Mouse (Mus musculus): ENCODE results near the gene 1700015F17Rik. TPM values are rescaled to one million over a fixed set of nuclear protein-coding genes. Genes with fewer than 3 reads are reported as not detected.

1700015F17Rik gene
- polyA plus RNA-seq, 1 experiment, result not detected

- H3K27me3 ChIP-seq (ENCODE audit: control insufficient read depth, insufficient read depth, insufficient read length), result no peaks in the 10 kb centered on the region
- no peak overlapping the region for H3K4me3 ChIP-seq
- H3K36me3 ChIP-seq (ENCODE audit: control insufficient read depth, insufficient read depth), result no peaks in the 10 kb centered on the region
- H3K4me2 ChIP-seq (ENCODE audit: low read depth), result no peak overlapping the region
- H3ac ChIP-seq (ENCODE audit: control insufficient read depth, insufficient read length), result no peak overlapping the region
- TF ChIP-seq POLR2AphosphoS2 (IDR thresholded peaks at IDR 0.05; ENCODE audit: insufficient read length, low read depth) (no peak), MYOG (IDR thresholded peaks at IDR 0.05; ENCODE audit: control insufficient read depth in 1 of 3, insufficient read depth in 1 of 3, insufficient read length in 2 of 3, low read depth in 2 of 3) (no peak), E2F4 (IDR thresholded peaks at IDR 0.05; ENCODE audit: insufficient read depth) (no peak), TCF3 (IDR thresholded peaks at IDR 0.05; ENCODE audit: insufficient read length, low read depth) (no peak), TCF12 (IDR thresholded peaks at IDR 0.05; ENCODE audit: insufficient read depth, poor library complexity, severe bottlenecking) (no peak), POLR2A (IDR thresholded peaks at IDR 0.05; ENCODE audit: insufficient read length, low read depth) (no peak), SRF (IDR thresholded peaks at IDR 0.05; ENCODE audit: control insufficient read depth, insufficient read length, low read depth) (no peak), CEBPB (IDR thresholded peaks at IDR 0.05; ENCODE audit: insufficient read depth, poor library complexity, severe bottlenecking) (no peak), MAX (IDR thresholded peaks at IDR 0.05; ENCODE audit: low read depth) (no peak), REST (IDR thresholded peaks at IDR 0.05; ENCODE audit: insufficient read depth, insufficient read length) (no peak), USF1 (IDR thresholded peaks at IDR 0.05; ENCODE audit: low read depth) (no peak), MYOD1 (IDR thresholded peaks at IDR 0.05; ENCODE audit: control insufficient read depth in 1 of 3, insufficient read length in 2 of 3, low read depth in 2 of 3) (no peak)
- H3K79me2 ChIP-seq (ENCODE audit: control insufficient read depth, insufficient read depth), result no peaks in the 10 kb centered on the region
These were observed 13.7 kb downstream of the 1700015F17Rik start for GRCm38 (mm10) chr5:5465256-5465655.

- no peak for TF ChIP-seq E2F4 (IDR thresholded peaks at IDR 0.05; ENCODE audit: insufficient read depth)
- no peak for TF ChIP-seq POLR2A (IDR thresholded peaks at IDR 0.05; ENCODE audit: insufficient read length, low read depth)
- no peak for TF ChIP-seq CEBPB (IDR thresholded peaks at IDR 0.05; ENCODE audit: insufficient read depth, poor library complexity, severe bottlenecking)
- no peak for TF ChIP-seq MYOG (IDR thresholded peaks at IDR 0.05; ENCODE audit: control insufficient read depth in 1 of 3, insufficient read depth in 1 of 3, insufficient read length in 2 of 3, low read depth in 2 of 3)
- TF ChIP-seq MAX (IDR thresholded peaks at IDR 0.05; ENCODE audit: low read depth), result no peak
- no peak for TF ChIP-seq POLR2AphosphoS2 (IDR thresholded peaks at IDR 0.05; ENCODE audit: insufficient read length, low read depth)
- no peak for TF ChIP-seq TCF12 (IDR thresholded peaks at IDR 0.05; ENCODE audit: insufficient read depth, poor library complexity, severe bottlenecking)
- TF ChIP-seq REST (IDR thresholded peaks at IDR 0.05; ENCODE audit: insufficient read depth, insufficient read length), result no peak
- no peak for TF ChIP-seq TCF3 (IDR thresholded peaks at IDR 0.05; ENCODE audit: insufficient read length, low read depth)
- no peak for TF ChIP-seq USF1 (IDR thresholded peaks at IDR 0.05; ENCODE audit: low read depth)
- no peak for TF ChIP-seq MYOD1 (IDR thresholded peaks at IDR 0.05; ENCODE audit: control insufficient read depth in 1 of 3, insufficient read length in 2 of 3, low read depth in 2 of 3)
- no peak for TF ChIP-seq SRF (IDR thresholded peaks at IDR 0.05; ENCODE audit: control insufficient read depth, insufficient read length, low read depth)
- H3K4me3 ChIP-seq, result no peak overlapping the region
- no peaks in the 10 kb centered on the region for H3K79me2 ChIP-seq (ENCODE audit: control insufficient read depth, insufficient read depth)
- no peaks in the 10 kb centered on the region for H3K27me3 ChIP-seq (ENCODE audit: control insufficient read depth, insufficient read depth, insufficient read length)
- peak overlapping the region; percentile 13 for H3K4me2 ChIP-seq (ENCODE audit: low read depth)
- H3K36me3 ChIP-seq (ENCODE audit: control insufficient read depth, insufficient read depth), result no peaks in the 10 kb centered on the region
- no peak overlapping the region for H3ac ChIP-seq (ENCODE audit: control insufficient read depth, insufficient read length)
These were observed 47.1 kb downstream of the 1700015F17Rik start for GRCm38 (mm10) chr5:5431746-5432438.

- no peaks in the 10 kb centered on the region for H3K79me2 ChIP-seq (ENCODE audit: control insufficient read depth, insufficient read depth)
- no peak overlapping the region for H3ac ChIP-seq (ENCODE audit: control insufficient read depth, insufficient read length)
- TF ChIP-seq MYOD1 (IDR thresholded peaks at IDR 0.05; ENCODE audit: control insufficient read depth in 1 of 3, insufficient read length in 2 of 3, low read depth in 2 of 3), result no peak
- TF ChIP-seq MYOG (IDR thresholded peaks at IDR 0.05; ENCODE audit: control insufficient read depth in 1 of 3, insufficient read depth in 1 of 3, insufficient read length in 2 of 3, low read depth in 2 of 3), result no peak
- no peak for TF ChIP-seq TCF3 (IDR thresholded peaks at IDR 0.05; ENCODE audit: insufficient read length, low read depth)
- TF ChIP-seq SRF (IDR thresholded peaks at IDR 0.05; ENCODE audit: control insufficient read depth, insufficient read length, low read depth), result no peak
- no peak for TF ChIP-seq REST (IDR thresholded peaks at IDR 0.05; ENCODE audit: insufficient read depth, insufficient read length)
- TF ChIP-seq E2F4 (IDR thresholded peaks at IDR 0.05; ENCODE audit: insufficient read depth), result no peak
- TF ChIP-seq POLR2A (IDR thresholded peaks at IDR 0.05; ENCODE audit: insufficient read length, low read depth), result no peak
- TF ChIP-seq MAX (IDR thresholded peaks at IDR 0.05; ENCODE audit: low read depth), result no peak
- no peak for TF ChIP-seq POLR2AphosphoS2 (IDR thresholded peaks at IDR 0.05; ENCODE audit: insufficient read length, low read depth)
- TF ChIP-seq USF1 (IDR thresholded peaks at IDR 0.05; ENCODE audit: low read depth), result no peak
- no peak for TF ChIP-seq CEBPB (IDR thresholded peaks at IDR 0.05; ENCODE audit: insufficient read depth, poor library complexity, severe bottlenecking)
- TF ChIP-seq TCF12 (IDR thresholded peaks at IDR 0.05; ENCODE audit: insufficient read depth, poor library complexity, severe bottlenecking), result no peak
- no peaks in the 10 kb centered on the region for H3K27me3 ChIP-seq (ENCODE audit: control insufficient read depth, insufficient read depth, insufficient read length)
- H3K4me3 ChIP-seq, result no peak overlapping the region
- peak overlapping the region; percentile 34 for H3K4me2 ChIP-seq (ENCODE audit: low read depth)
- no peaks in the 10 kb centered on the region for H3K36me3 ChIP-seq (ENCODE audit: control insufficient read depth, insufficient read depth)
These were observed 55.2 kb downstream of the 1700015F17Rik start for GRCm38 (mm10) chr5:5423723-5424171.

GRCm38 (mm10) chr5:5423081-5423480 lies 55.9 kb downstream of the 1700015F17Rik start:
- Histone ChIP-seq H3K4me2 (ENCODE audit: low read depth) (no peak overlapping the region), H3ac (ENCODE audit: control insufficient read depth, insufficient read length) (no peak overlapping the region), H3K4me3 (no peak overlapping the region), H3K79me2 (ENCODE audit: control insufficient read depth, insufficient read depth) (no peaks in the 10 kb centered on the region), H3K36me3 (ENCODE audit: control insufficient read depth, insufficient read depth) (no peaks in the 10 kb centered on the region), H3K27me3 (ENCODE audit: control insufficient read depth, insufficient read depth, insufficient read length) (no peaks in the 10 kb centered on the region)
- TF ChIP-seq TCF12 (IDR thresholded peaks at IDR 0.05; ENCODE audit: insufficient read depth, poor library complexity, severe bottlenecking), result no peak
- no peak for TF ChIP-seq MYOG (IDR thresholded peaks at IDR 0.05; ENCODE audit: control insufficient read depth in 1 of 3, insufficient read depth in 1 of 3, insufficient read length in 2 of 3, low read depth in 2 of 3)
- TF ChIP-seq TCF3 (IDR thresholded peaks at IDR 0.05; ENCODE audit: insufficient read length, low read depth), result no peak
- TF ChIP-seq REST (IDR thresholded peaks at IDR 0.05; ENCODE audit: insufficient read depth, insufficient read length), result no peak
- no peak for TF ChIP-seq E2F4 (IDR thresholded peaks at IDR 0.05; ENCODE audit: insufficient read depth)
- TF ChIP-seq POLR2AphosphoS2 (IDR thresholded peaks at IDR 0.05; ENCODE audit: insufficient read length, low read depth), result no peak
- TF ChIP-seq MYOD1 (IDR thresholded peaks at IDR 0.05; ENCODE audit: control insufficient read depth in 1 of 3, insufficient read length in 2 of 3, low read depth in 2 of 3), result no peak
- no peak for TF ChIP-seq CEBPB (IDR thresholded peaks at IDR 0.05; ENCODE audit: insufficient read depth, poor library complexity, severe bottlenecking)
- TF ChIP-seq POLR2A (IDR thresholded peaks at IDR 0.05; ENCODE audit: insufficient read length, low read depth), result no peak
- no peak for TF ChIP-seq USF1 (IDR thresholded peaks at IDR 0.05; ENCODE audit: low read depth)
- no peak for TF ChIP-seq SRF (IDR thresholded peaks at IDR 0.05; ENCODE audit: control insufficient read depth, insufficient read length, low read depth)
- TF ChIP-seq MAX (IDR thresholded peaks at IDR 0.05; ENCODE audit: low read depth), result no peak

Data from myocyte (in vitro differentiated cells).